17 mouse cellular contexts compared by ENCODE assay signal in the genomic region with DNA sequence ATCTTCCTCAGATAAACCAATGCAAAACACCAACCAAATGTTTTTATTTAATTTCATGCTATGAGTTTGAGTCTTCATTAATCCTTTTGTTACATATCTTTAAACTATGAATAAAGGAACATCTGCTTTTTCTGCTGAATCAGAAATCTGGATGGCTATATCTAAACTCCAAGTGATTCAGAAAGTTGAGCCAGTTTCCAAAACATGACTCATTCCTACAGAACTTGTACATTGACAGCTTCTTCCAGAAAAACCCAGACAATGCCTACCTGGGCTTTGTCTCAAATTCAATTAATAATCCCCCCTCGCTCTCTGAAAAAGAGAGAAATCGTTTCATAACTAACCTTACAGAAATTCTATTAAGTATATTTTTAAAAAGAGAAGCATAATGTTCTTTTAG.
"Had no signal": no experiment of that assay in that cellular context is flagged by ENCODE, and none has a peak within 500 bp of the region (broad histone marks: within the 10 kb centered on the region; RNA-seq: fewer than 3 reads in every experiment).

No protein-coding gene starts in this region.

- DNase-seq: retina, postnatal 1 day; right cerebral cortex, adult 18-20 months; right cerebral cortex, postnatal 14 days; right cerebral cortex, postnatal 25 days; right cerebral cortex, postnatal 4 days; spleen, adult 18-20 months; thymus, adult 18-20 months; thymus, adult 2 months; thymus, postnatal 14 days; thymus, postnatal 25 days; thymus, postnatal 36 days; thymus, postnatal 4 days had no signal

- H3K27ac ChIP-seq: neural tube, embryonic 12.5 days; neural tube, embryonic 13.5 days; neural tube, embryonic 15.5 days; stomach, embryonic 15.5 days; stomach, postnatal 0 days had no signal

- H3K36me3 ChIP-seq: neural tube, embryonic 12.5 days; neural tube, embryonic 13.5 days; neural tube, embryonic 15.5 days; stomach, embryonic 15.5 days had no signal

- H3K4me3 ChIP-seq: neural tube, embryonic 12.5 days; neural tube, embryonic 13.5 days; neural tube, embryonic 15.5 days; stomach, embryonic 15.5 days had no signal

- H3K9me3 ChIP-seq: neural tube, embryonic 12.5 days; neural tube, embryonic 13.5 days; neural tube, embryonic 15.5 days; stomach, embryonic 15.5 days had no signal

- H3K4me1 ChIP-seq: neural tube, embryonic 12.5 days; neural tube, embryonic 13.5 days; neural tube, embryonic 15.5 days; stomach, embryonic 15.5 days had no signal

- H3K4me2 ChIP-seq: neural tube, embryonic 12.5 days; neural tube, embryonic 13.5 days; neural tube, embryonic 15.5 days; stomach, embryonic 15.5 days had no signal

- H3K9ac ChIP-seq: neural tube, embryonic 12.5 days; neural tube, embryonic 13.5 days; neural tube, embryonic 15.5 days; stomach, embryonic 15.5 days had no signal

- H3K27me3 ChIP-seq: neural tube, embryonic 12.5 days; neural tube, embryonic 13.5 days; neural tube, embryonic 15.5 days; stomach, embryonic 15.5 days had no signal
